Mouse (Mus musculus) midbrain, postnatal 0 days (tissue): Measurements from ENCODE around the gene Defb13. TPM values are rescaled to one million over a fixed set of nuclear protein-coding genes. Genes with fewer than 3 reads are reported as not detected.
A peak's percentile ranks its signal among the peaks of the same experiment; 100 is the strongest.
"Not testable (repeated sequence)": the region's sequence is repeated elsewhere in the genome, so short reads cannot be mapped to it uniquely, and the experiment has no call there.

Experiments used
- ATAC-seq: fragments of 200-750 bp; cut with Nextera tagmentation; 2 replicates; pipeline ENCODE4 v1.8.0; 2017; ENCODE audit warnings: moderate number of reproducible peaks, mild to moderate bottlenecking, moderate TSS enrichment, moderate library complexity; ENCODE audit not compliant: low FRiP score
- DNase-seq: peaks from one replicate; pipeline ENCODE4 v3.0.0-alpha.2; 2015; ENCODE audit warnings: low spot score
- H3K27ac ChIP-seq: fragments of 300-500 bp; sonication (generic); 2 replicates; pipeline ENCODE4 v1.5.1; 2014; ENCODE audit warnings: low read depth, mild to moderate bottlenecking, low read length, mixed read lengths
- H3K27me3 ChIP-seq: fragments of 300-500 bp; sonication (generic); 2 replicates; pipeline ENCODE4 v1.6.1; 2014; ENCODE audit warnings: low read length, control low read depth, mixed read lengths; ENCODE audit not compliant: insufficient read depth
- H3K36me3 ChIP-seq: fragments of 300-500 bp; sonication (generic); 2 replicates; pipeline ENCODE4 v1.6.1; 2014; ENCODE audit warnings: low read length, control low read depth, mixed read lengths; ENCODE audit not compliant: insufficient read depth
- H3K4me1 ChIP-seq: fragments of 300-500 bp; sonication (generic); 2 replicates; pipeline ENCODE4 v1.6.1; 2014; ENCODE audit warnings: mild to moderate bottlenecking, control low read depth, antibody characterized with exemption, low read length, mixed read lengths; ENCODE audit not compliant: insufficient read depth
- H3K4me2 ChIP-seq: fragments of 300-500 bp; sonication (generic); 2 replicates; pipeline ENCODE4 v1.6.1; 2014; ENCODE audit warnings: low read depth, mild to moderate bottlenecking, low read length, mixed read lengths; ENCODE audit not compliant: poor library complexity, severe bottlenecking
- H3K4me3 ChIP-seq: fragments of 300-500 bp; sonication (generic); 2 replicates; pipeline ENCODE4 v1.5.1; 2014; ENCODE audit warnings: low read depth, mild to moderate bottlenecking, low read length, moderate library complexity
- H3K9ac ChIP-seq: fragments of 300-500 bp; sonication (generic); replicated peaks from 2 replicates; pipeline ENCODE4 v1.6.1; 2014; ENCODE audit warnings: mild to moderate bottlenecking, low read length, moderate library complexity, mixed read lengths; ENCODE audit not compliant: poor library complexity, severe bottlenecking
- H3K9me3 ChIP-seq: fragments of 300-500 bp; sonication (generic); 2 replicates; pipeline ENCODE4 v1.6.1; 2016; ENCODE audit warnings: low read length, control low read depth
- CTCF ChIP-seq: IDR thresholded peaks from 2 replicates; pipeline ENCODE4 v1.5.1; 2016; ENCODE audit warnings: antibody characterized with exemption, mild to moderate bottlenecking
- WGBS: fragments of 180-500 bp; shearing (Covaris S2); extraction: QIAGEN DNeasy Blood & Tissue Kit; methylation state at CpG from one replicate; pipeline ENCODE4 v1.1.7; 2014; 5-methylcytosine and 5-hydroxymethylcytosine counted together
- polyA plus RNA-seq: library from polyadenylated mRNA; unstranded; fragments of >200 nt; fragmentation: Nextera tagmentation; extraction: Ambion mirVana; gene quantifications from 2 replicates; pipeline ENCODE4 v1.2.1, GENCODE M21; 2015
- total RNA-seq: library from RNA; depleted of rRNA; stranded (reverse); fragments of >200 nt; gene quantifications from 2 replicates; pipeline ENCODE4 v1.2.3, GENCODE M21; 2014

The Defb13 gene
- total and polyA plus RNA-seq, 2 experiments from 2014 or later, result not detected

DNA sequence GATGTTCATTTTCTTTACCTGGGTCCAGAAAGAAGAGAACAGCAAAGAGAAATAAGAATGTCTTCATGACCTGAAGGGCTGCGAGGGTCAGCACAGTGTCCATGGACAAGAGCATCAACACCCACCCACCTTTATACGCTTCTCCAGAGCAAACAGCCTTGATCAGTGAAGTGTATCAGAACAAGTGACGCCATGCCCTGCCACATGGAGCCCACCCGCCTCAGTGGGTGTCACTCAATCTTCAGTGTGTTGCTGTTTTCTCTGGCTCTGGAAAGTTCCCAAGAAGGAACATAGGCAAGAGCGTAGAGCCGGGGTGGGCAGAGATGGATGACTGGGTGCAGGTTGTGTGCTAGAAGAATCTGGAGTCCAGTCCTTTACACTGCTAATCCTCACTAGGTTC, 14.0 kb upstream of the Defb13 start, which contains the start of gene Defb15:
TSS of gene Defb15 (minus strand) at position 101 of the 400 bp plus-strand sequence.
- Histone ChIP-seq H3K9me3 (no peaks in the 10 kb centered on the region), H3K4me3 (no peak within 1 kb of the TSS), H3K9ac (no peak within 1 kb of the TSS), H3K27me3 (no peaks in the 10 kb centered on the region), H3K4me2 (no peak within 1 kb of the TSS), H3K27ac (no peak within 1 kb of the TSS), H3K4me1 (no peaks in the 10 kb centered on the region), H3K36me3 (no peaks in the 10 kb centered on the region)
- no peak for DNase-seq
- ATAC-seq, result no peak
- 88% methylated on average over 6 of the region's 6 CpGs for WGBS
- TF ChIP-seq CTCF, result no peak

DNA sequence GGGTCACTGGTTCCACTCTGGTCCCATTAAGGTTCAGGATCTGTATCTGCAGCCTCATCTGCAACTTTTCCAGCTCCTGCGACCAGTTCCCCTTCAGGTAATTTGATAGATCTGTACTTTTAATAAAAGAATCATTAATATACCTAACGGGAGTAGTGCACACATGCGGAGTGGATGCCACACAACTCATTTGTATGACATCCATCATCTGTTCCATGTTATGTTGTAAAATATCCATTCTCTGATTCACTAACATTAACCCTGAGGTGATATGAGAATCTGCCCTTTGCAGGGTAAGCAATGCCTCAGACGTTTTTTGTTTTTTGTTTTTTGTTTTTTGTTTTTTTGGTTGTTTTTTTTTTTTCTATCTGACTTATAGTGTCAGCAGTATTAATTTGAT, 8.5 kb upstream of the Defb13 start, which contains the start of gene Defb35:
TSS of gene Defb35 (plus strand) at position 301 of the 400 bp plus-strand sequence.
- WGBS, result 85% methylated on average over 4 of the region's 4 CpGs
- H3K4me1 ChIP-seq, H3K36me3 ChIP-seq, H3K9ac ChIP-seq, DNase-seq, H3K27me3 ChIP-seq, H3K4me3 ChIP-seq, H3K27ac ChIP-seq, ATAC-seq, H3K9me3 ChIP-seq, H3K4me2 ChIP-seq: not testable (repeated sequence)

DNA sequence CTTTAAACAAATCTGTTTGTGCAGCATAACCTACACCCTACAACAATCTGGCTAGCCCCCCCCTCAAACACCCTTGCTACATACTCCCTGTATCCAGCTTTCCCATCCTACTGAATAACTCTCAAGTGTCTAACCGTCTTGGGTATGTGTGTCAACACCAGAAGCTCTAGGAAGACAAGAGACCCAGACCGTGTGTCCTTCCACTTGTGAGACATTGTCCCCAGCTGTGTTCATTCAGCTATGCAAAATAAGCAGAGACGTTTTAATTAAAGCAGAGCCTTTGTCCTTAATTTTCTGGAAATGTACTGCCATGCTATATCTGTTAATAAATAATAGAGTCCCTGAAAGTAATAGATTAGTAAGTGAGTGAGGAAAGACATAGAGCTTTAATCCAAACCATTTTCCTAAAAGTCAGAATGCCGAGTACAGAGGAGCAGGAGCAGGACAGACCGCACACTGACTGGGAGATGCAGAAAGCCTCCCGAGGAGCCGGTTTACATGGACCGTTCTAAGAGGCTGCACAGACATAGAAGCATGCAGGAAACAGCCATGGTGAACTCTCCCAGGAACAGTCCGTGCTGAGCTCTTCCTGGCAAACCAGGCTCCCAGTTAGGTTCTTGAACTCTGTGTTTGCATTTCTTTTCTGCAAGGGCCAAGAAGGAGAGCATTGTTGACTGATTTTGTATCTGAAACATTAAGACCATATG, 902 bp downstream of the Defb13 start:
- Histone ChIP-seq H3K4me1 (no peaks in the 10 kb centered on the region), H3K9me3 (no peaks in the 10 kb centered on the region), H3K36me3 (no peaks in the 10 kb centered on the region), H3K9ac (no peak overlapping the region), H3K4me3 (no peak overlapping the region), H3K27me3 (no peaks in the 10 kb centered on the region), H3K27ac (no peak overlapping the region), H3K4me2 (no peak overlapping the region)
- DNase-seq (peak; percentile 14), ATAC-seq (0 out of 2 replicates have a peak, but pooled peaks have one; percentile 20)
- WGBS, result 65% methylated on average over 9 of the region's 9 CpGs
- no peak for TF ChIP-seq CTCF

GRCm38 (mm10) chr8:21955321-21955720, 8.8 kb downstream of the Defb13 start:
- no peaks in the 10 kb centered on the region for H3K36me3 ChIP-seq
- H3K4me3 ChIP-seq, result no peak overlapping the region
- H3K9me3 ChIP-seq, result no peaks in the 10 kb centered on the region
- no peaks in the 10 kb centered on the region for H3K4me1 ChIP-seq
- no peak for ATAC-seq
- H3K4me2 ChIP-seq, result no peak overlapping the region
- 6% methylated on average over 9 of the region's 9 CpGs for WGBS
- DNase-seq, result peak; percentile 69
- no peaks in the 10 kb centered on the region for H3K27me3 ChIP-seq
- H3K9ac ChIP-seq, result no peak overlapping the region
- TF ChIP-seq CTCF, result peak; percentile 89
- H3K27ac ChIP-seq, result no peak overlapping the region

GRCm38 (mm10) chr8:21956336-21956735, 9.8 kb downstream of the Defb13 start:
- no peak for TF ChIP-seq CTCF
- no peaks in the 10 kb centered on the region for H3K4me1 ChIP-seq
- H3K36me3 ChIP-seq, result no peaks in the 10 kb centered on the region
- 81% methylated on average over 3 of the region's 3 CpGs for WGBS
- DNase-seq (no peak), ATAC-seq (no peak; the same call in 1 of the 2 replicates)
- H3K27ac ChIP-seq, result no peak overlapping the region
- no peak overlapping the region for H3K4me3 ChIP-seq
- no peaks in the 10 kb centered on the region for H3K9me3 ChIP-seq
- no peaks in the 10 kb centered on the region for H3K27me3 ChIP-seq
- H3K9ac ChIP-seq, result no peak overlapping the region
- no peak overlapping the region for H3K4me2 ChIP-seq

- no peak for TF ChIP-seq CTCF
- Histone ChIP-seq H3K27me3 (no peaks in the 10 kb centered on the region), H3K4me2 (no peak within 1 kb of the TSS), H3K9ac (no peak within 1 kb of the TSS), H3K36me3 (no peaks in the 10 kb centered on the region), H3K4me3 (no peak within 1 kb of the TSS), H3K9me3 (no peaks in the 10 kb centered on the region), H3K27ac (no peak within 1 kb of the TSS), H3K4me1 (no peaks in the 10 kb centered on the region)
- 88% methylated on average over 2 of the region's 2 CpGs for WGBS
- no peak for ATAC-seq
- no peak for DNase-seq
Observed at GRCm38 (mm10) chr8:21958414-21958813, 11.9 kb downstream of the Defb13 start, which contains the start of gene Fam90a1a. Fam90a1a (plus strand) TSS chr8:21958714.
